Mouse (Mus musculus) lung, postnatal 0 days (tissue): Measurements from ENCODE around the gene Icam1.

Experiments used
- CTCF ChIP-seq: IDR thresholded peaks from 2 replicates; pipeline ENCODE4 v1.5.1; 2016; ENCODE audit warnings: antibody characterized with exemption, mild to moderate bottlenecking
- EP300 ChIP-seq: IDR thresholded peaks from 2 replicates; pipeline ENCODE4 v1.6.1; 2016; ENCODE audit warnings: antibody characterized with exemption, mild to moderate bottlenecking, control low read depth

DNA sequence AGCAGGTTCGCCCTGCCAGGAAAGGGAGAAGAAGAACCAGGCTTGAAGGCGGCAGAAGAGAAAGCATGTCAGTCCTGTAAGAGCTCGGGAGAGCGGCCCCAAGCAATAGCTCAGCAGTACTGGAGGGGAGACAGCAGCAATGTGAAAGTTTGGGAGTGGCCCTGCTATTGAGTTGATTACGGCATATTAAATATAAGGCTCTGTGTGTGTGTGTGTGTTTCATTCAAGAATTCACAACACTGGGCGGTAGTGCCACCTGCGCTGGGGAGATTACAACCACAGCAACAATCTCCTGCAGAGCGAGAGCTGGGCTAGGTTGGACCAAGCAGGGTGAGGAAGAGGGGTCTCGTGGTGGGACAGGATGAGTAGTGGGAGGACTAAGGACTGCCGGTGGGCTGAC, 35.8 kb downstream of the Icam1 start:
- no peak for TF ChIP-seq CTCF
- no peak for TF ChIP-seq EP300
